Mouse (Mus musculus) thymus, adult 2 months (tissue): ENCODE measurements around the gene Disc1. TPM values are rescaled to one million over a fixed set of nuclear protein-coding genes. Genes with fewer than 3 reads are reported as not detected.
A peak's percentile ranks its signal among the peaks of the same experiment; 100 is the strongest.

Experiments
- DNase-seq: peaks from one replicate; pipeline ENCODE4 v3.0.0; 2021
- H3K27ac ChIP-seq: fragments of 200-500 bp; 2 replicates; pipeline ENCODE4 v1.5.1; 2012; ENCODE audit warnings: low read length, control low read depth; ENCODE audit not compliant: control insufficient read depth, insufficient read depth
- H3K27me3 ChIP-seq: fragments of 200-500 bp; 2 replicates; pipeline ENCODE4 v1.6.1; 2012; ENCODE audit warnings: mild to moderate bottlenecking, low read length, moderate library complexity, mixed read lengths; ENCODE audit not compliant: control insufficient read depth, insufficient read depth
- H3K36me3 ChIP-seq: fragments of 200-500 bp; 2 replicates; pipeline ENCODE4 v1.6.1; 2012; ENCODE audit warnings: mild to moderate bottlenecking, low read length, moderate library complexity; ENCODE audit not compliant: control insufficient read depth, insufficient read depth
- H3K4me1 ChIP-seq: fragments of 200-500 bp; replicated peaks from 2 replicates; pipeline ENCODE4 v1.6.1; 2012; ENCODE audit warnings: low read length; ENCODE audit not compliant: control insufficient read depth, insufficient read depth
- H3K4me3 ChIP-seq: fragments of 200-500 bp; 2 replicates; pipeline ENCODE4 v1.5.1; 2012; ENCODE audit warnings: mild to moderate bottlenecking, low read length, control low read depth, moderate library complexity; ENCODE audit not compliant: control insufficient read depth, insufficient read depth
- CTCF ChIP-seq: fragments of 200-500 bp; IDR thresholded peaks from 2 replicates; pipeline ENCODE4 v1.5.1; 2012; ENCODE audit warnings: mild to moderate bottlenecking, control low read depth, low read length, moderate library complexity, borderline replicate concordance; ENCODE audit not compliant: control insufficient read depth, poor library complexity, insufficient read depth; ENCODE audit errors: extremely low read depth
- POLR2A ChIP-seq: fragments of 200-500 bp; IDR thresholded peaks from 2 replicates; pipeline ENCODE4 v1.6.1; 2012; ENCODE audit warnings: mild to moderate bottlenecking, low read length, control low read depth, moderate library complexity; ENCODE audit not compliant: control insufficient read depth, poor library complexity, insufficient read depth; ENCODE audit errors: extremely low read depth
- WGBS: fragments of 180-500 bp; shearing (Covaris S2); methylation state at CpG from one replicate; pipeline ENCODE4 v1.1.7; 2018; 5-methylcytosine and 5-hydroxymethylcytosine counted together
- polyA plus RNA-seq: library from polyadenylated mRNA; depleted of rRNA; stranded (reverse); fragments of >200 nt; gene quantifications from 2 replicates; pipeline ENCODE4 v1.2.3, GENCODE M21; 2012; rRNA removed

Disc1 gene
- 0.64 and 0.74 TPM in 2 replicates for polyA plus RNA-seq

DNA sequence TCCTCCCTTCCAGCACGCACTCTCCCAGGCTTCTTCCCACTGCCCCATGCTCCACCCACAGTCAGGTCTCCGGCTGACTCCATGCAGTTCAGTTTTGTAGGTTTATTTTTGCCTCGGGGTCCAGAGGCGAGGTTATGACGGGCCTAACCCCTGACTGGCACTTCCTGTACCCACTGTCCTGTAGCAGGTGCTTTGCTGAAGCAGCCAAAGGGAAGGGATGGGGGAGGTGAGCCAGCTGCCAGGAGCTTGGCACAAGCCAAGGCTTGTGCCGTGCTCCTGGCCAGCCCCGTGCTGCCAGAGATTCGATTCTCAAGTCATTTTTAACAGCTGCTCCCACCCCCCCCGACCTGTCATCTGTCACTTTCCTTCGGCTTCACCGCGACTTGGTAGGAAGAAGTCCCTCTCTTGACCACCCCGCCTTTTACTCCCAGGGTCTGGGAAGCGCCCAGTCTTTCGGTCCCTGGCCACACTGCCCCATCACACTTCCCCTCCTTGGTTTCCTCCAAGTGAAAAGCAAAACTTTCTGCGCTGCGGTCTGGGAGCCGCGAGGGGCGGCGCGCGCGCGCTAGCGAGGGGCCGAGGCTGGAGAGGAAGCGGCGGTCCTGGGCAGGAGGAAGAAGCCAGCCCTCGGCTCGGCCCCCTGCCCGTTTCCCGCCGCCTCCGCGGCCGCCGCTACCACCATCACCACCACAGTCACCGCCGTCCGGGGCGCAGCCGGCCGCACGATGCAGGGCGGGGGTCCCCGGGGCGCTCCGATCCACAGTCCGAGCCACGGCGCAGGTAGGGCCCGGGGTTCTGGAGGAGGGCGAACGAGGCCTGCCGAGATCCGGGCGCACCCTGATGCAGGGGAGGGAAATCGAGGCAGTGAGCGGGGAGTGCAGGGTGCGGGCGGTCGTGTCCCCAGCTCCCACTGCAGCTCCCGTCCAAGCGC is at the start of gene Disc1:
Disc1 (plus strand) TSS at position 691 of the 931 bp plus-strand sequence.
- no peak for DNase-seq
- peaks cover 7% of the 10 kb centered on the region for H3K4me1 ChIP-seq
- 2% methylated on average over 65 of the region's 65 CpGs for WGBS
- no peaks in the 10 kb centered on the region for H3K36me3 ChIP-seq
- no peak within 1 kb of the TSS for H3K27ac ChIP-seq
- H3K4me3 ChIP-seq = peak within 1 kb of the TSS; percentile 42
- no peaks in the 10 kb centered on the region; the same call in 1 of the 2 replicates for H3K27me3 ChIP-seq
- 0 out of 2 replicates have a peak, but pooled peaks have one; percentile 7 for TF ChIP-seq CTCF
- TF ChIP-seq POLR2A = no peak

DNA sequence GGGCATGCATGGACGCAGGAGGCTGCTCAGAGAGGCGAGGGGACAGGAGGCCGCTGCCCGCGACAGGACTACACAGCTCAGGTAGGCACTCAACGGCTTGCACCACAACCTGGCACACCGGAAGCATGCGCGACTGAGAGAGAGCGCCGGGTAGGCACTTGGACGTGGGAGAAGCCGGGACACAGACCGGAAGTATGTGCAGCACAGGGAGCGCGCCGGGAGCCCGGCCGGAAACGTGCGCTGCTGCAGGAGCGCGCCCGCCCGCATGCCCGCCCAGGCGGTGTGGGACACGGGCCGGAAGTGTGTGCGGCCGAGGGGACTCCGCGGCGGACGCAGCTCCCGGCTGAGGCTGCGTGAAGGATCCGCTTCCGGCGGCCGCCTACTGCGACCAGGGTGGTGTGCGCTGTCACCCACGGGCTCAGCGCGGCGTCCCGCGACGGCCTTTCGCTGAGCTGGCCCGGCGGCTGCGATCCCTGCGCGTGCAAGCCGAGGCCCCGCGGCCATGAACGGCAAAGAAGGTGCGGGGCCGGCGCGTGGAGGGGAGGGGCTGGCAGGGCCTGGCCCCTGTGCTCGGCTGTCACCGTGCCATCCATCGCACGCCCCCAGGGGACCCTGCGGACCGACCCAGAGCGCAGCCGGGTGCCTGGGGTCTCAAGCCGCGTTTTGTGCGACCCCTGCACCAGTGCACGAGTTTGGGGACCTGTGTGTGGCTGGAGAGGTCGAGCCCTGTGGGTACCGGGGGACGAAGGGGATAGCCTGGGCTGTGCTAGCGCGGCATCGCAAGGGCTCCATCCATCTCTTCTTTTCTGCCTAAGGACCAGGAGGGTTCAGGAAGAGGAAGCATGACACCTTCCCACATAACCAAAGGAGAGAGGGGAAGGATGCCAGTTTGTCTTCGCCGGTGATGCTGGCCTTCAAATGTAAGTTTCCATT is 41.0 kb upstream of the Disc1 start, which contains the start of gene Tsnax:
Tsnax (plus strand) TSS at position 303 of the 933 bp plus-strand sequence.
- 0 out of 2 replicates have a peak, but pooled peaks have one; percentile 37 for TF ChIP-seq CTCF
- peak; percentile 53 for TF ChIP-seq POLR2A
- peak; percentile 88 for DNase-seq
- H3K36me3 ChIP-seq = peaks cover 13% of the 10 kb centered on the region
- H3K4me1 ChIP-seq = peaks cover 8% of the 10 kb centered on the region
- H3K4me3 ChIP-seq = peak within 1 kb of the TSS; percentile 95
- WGBS = 4% methylated on average over 84 of the region's 84 CpGs
- H3K27me3 ChIP-seq = no peaks in the 10 kb centered on the region
- H3K27ac ChIP-seq = peak within 1 kb of the TSS; percentile 64

DNA sequence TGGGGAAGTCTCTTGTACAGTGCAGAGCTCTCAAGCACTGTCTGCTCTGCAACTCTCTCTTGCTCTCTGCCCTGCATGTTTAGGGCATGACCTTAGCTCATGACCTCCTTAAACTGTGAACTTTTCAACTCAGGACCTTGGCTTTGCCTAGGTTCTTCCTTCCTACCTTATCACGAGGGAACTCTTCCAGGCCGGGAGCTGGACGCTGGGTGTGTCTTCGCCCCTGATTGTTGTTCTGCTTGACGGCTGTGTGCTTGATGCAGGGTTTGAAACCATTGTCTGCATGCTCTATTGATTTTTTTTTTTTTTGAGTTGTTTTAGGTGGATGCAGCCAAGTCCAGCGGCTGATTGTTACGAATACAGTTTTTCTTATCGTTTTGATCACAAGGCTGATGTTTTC is 29.9 kb upstream of the Disc1 start:
- Histone ChIP-seq H3K4me1 (no peaks in the 10 kb centered on the region), H3K27ac (no peak overlapping the region), H3K27me3 (no peaks in the 10 kb centered on the region), H3K4me3 (no peak overlapping the region), H3K36me3 (peaks cover 37% of the 10 kb centered on the region)
- TF ChIP-seq CTCF (no peak), POLR2A (no peak)
- no peak for DNase-seq
- 95% methylated on average over 8 of the region's 8 CpGs for WGBS

DNA sequence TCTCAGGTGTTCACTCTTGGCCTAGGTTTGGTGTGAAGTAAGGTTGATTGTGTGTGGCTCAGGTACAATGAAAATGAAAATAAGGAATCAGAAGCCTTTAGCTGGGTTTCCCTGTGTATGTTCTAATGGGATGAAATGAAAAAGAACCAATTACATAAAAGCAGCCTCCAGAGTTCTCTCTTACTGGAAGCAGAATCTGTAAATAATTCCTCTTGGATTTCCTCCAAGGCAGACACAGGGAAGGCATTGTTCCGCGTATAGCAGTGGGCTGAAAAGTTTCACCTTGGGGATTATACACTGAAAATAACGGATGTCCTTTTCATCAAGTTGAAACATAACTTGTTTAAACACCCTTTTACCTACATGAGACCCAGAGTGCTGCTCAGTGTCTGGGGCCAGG is 26.8 kb upstream of the Disc1 start:
- TF ChIP-seq POLR2A (no peak), CTCF (no peak)
- no peaks in the 10 kb centered on the region for H3K4me1 ChIP-seq

DNA sequence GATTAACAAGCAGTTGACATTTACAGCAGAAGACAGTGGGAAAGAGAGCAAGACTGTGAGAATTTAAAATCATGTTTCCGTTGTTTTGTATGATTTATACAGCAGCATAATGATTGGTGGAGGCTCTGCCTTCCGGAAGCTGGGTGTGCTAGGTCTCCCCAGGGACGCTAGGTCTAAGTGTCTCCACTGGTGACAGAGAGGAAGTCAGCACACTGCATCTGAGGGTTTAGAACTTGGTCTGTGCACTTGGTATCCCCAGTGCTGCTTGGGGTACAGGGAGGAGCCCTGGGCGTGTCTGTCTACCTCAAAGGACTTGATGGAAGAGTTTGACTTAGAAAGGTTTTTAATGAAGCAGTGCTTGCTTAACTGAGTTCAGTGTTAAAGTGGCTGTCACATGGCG is 25.2 kb upstream of the Disc1 start:
- Histone ChIP-seq H3K27ac (no peak overlapping the region), H3K4me3 (no peak overlapping the region), H3K4me1 (no peaks in the 10 kb centered on the region), H3K36me3 (peaks cover 58% of the 10 kb centered on the region), H3K27me3 (no peaks in the 10 kb centered on the region)
- WGBS = 94% methylated on average over 5 of the region's 5 CpGs
- TF ChIP-seq POLR2A (no peak), CTCF (no peak)
- DNase-seq = no peak

More for the DNA sequence above, 26.8 kb upstream of the Disc1 start:
- H3K36me3 ChIP-seq = peaks cover 55% of the 10 kb centered on the region
- DNase-seq = no peak
- 89% methylated on average over 3 of the region's 3 CpGs for WGBS
- no peaks in the 10 kb centered on the region for H3K27me3 ChIP-seq
- no peak overlapping the region for H3K4me3 ChIP-seq
- no peak overlapping the region for H3K27ac ChIP-seq

DNA sequence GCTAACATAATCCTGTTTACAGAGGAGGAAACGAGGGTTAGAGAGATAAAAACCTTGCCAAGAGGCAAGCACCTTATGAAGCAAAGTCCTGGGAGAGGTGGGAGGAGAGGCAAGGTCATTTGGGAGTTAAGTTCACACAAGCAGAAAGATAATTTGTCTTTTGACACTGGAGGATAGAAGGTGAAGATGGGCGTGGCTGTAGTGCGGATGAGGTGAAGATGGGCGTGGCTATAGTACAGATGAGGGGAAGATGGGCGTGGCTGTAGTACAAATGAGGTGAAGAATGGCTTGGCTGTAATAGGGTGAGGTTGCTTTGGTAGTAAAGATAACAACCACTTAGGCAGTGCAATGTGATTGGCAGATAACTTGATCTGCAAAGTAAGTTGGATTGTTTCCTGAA is 22.7 kb upstream of the Disc1 start:
- no peak for DNase-seq
- no peak overlapping the region for H3K4me3 ChIP-seq
- H3K27me3 ChIP-seq = no peaks in the 10 kb centered on the region
- 93% methylated on average over 5 of the region's 5 CpGs for WGBS
- TF ChIP-seq POLR2A (no peak), CTCF (no peak)
- no peaks in the 10 kb centered on the region for H3K4me1 ChIP-seq
- peaks cover 41% of the 10 kb centered on the region for H3K36me3 ChIP-seq
- H3K27ac ChIP-seq = no peak overlapping the region
